Mouse (Mus musculus): ENCODE results near the gene Tdrkh.

GRCm38 (mm10) chr3:94383476-94383875 lies 29.6 kb upstream of the Tdrkh start:
- TF ChIP-seq CTCF (IDR thresholded peaks at IDR 0.05; ENCODE audit: insufficient read depth, low read depth, low read length) (no peak), POLR2A (IDR thresholded peaks at IDR 0.05; ENCODE audit: insufficient read depth, low read depth, low read length) (no peak)

Measured in olfactory bulb, adult 2 months (tissue).